Mouse (Mus musculus): Measurements from ENCODE around the gene Fbxo27. TPM values are rescaled to one million over a fixed set of nuclear protein-coding genes. Genes with fewer than 3 reads are reported as not detected.

Fbxo27 gene
- polyA plus RNA-seq, 2 experiments = 0.15 to 0.55 TPM

- H3K9me3 ChIP-seq (ENCODE audit: control insufficient read depth, low read length) = peaks cover 3% of the 10 kb centered on the region
- peaks cover 0 to 9% of the 10 kb centered on the region in 2 experiments; a peak in 3 of 4 replicates for H3K4me1 ChIP-seq (replicated peaks; ENCODE audit: control insufficient read depth in 2 of 2, insufficient read depth in 2 of 2, low read length in 1 of 2)
- peak overlapping the region; percentile 37 to 38 for H3K4me3 ChIP-seq (ENCODE audit: insufficient read depth in 1 of 2, low read depth in 2 of 2, low read length in 2 of 2)
- H3K36me3 ChIP-seq (replicated peaks; ENCODE audit: control insufficient read depth, insufficient read depth, low read depth) = no peaks in the 10 kb centered on the region
- peak; percentile 30; the same call in 1 of the 2 replicates for ATAC-seq (ENCODE audit: insufficient read depth)
- no peak overlapping the region for H3K27ac ChIP-seq
- H3K4me2 ChIP-seq (ENCODE audit: low read depth) = peak overlapping the region; percentile 64
- no peaks in the 10 kb centered on the region for H3K27me3 ChIP-seq (ENCODE audit: control insufficient read depth, insufficient read depth, low read length)
- WGBS (ENCODE audit: insufficient replicate concordance) = 13% methylated on average over 11 of the region's 11 CpGs
- DNase-seq (ENCODE audit: low read depth in 3 of 3, low spot score in 3 of 3) = no peak
- TF ChIP-seq EP300 (IDR thresholded peaks at IDR 0.05; ENCODE audit: low read depth) = no peak
- no peak for TF ChIP-seq CTCF (IDR thresholded peaks at IDR 0.05; ENCODE audit: low read depth)
- H3K9ac ChIP-seq (replicated peaks) = no peak overlapping the region; the same call in 1 of the 2 replicates
Observed at GRCm38 (mm10) chr7:28733211-28733610, 40.6 kb downstream of the Fbxo27 start.

GRCm38 (mm10) chr7:28735701-28736100, 43.1 kb downstream of the Fbxo27 start:
- Histone ChIP-seq H3K4me3 (ENCODE audit: insufficient read depth in 1 of 2, low read depth in 2 of 2, low read length in 2 of 2) (no peak overlapping the region), H3K4me1 (replicated peaks; ENCODE audit: control insufficient read depth in 2 of 2, insufficient read depth in 2 of 2, low read length in 1 of 2) (peaks cover 0 to 9% of the 10 kb centered on the region in 2 experiments; a peak in 3 of 4 replicates), H3K36me3 (replicated peaks; ENCODE audit: control insufficient read depth, insufficient read depth, low read depth) (peaks cover 3% of the 10 kb centered on the region; the same call in 1 of the 2 replicates), H3K27ac (no peak overlapping the region), H3K4me2 (ENCODE audit: low read depth) (no peak overlapping the region), H3K9ac (replicated peaks) (no peak overlapping the region), H3K27me3 (ENCODE audit: control insufficient read depth, insufficient read depth, low read length) (no peaks in the 10 kb centered on the region), H3K9me3 (ENCODE audit: control insufficient read depth, low read length) (peaks cover 3% of the 10 kb centered on the region)
- ATAC-seq (ENCODE audit: insufficient read depth) (no peak), DNase-seq (ENCODE audit: low read depth in 3 of 3, low spot score in 3 of 3) (no peak)
- TF ChIP-seq EP300 (IDR thresholded peaks at IDR 0.05; ENCODE audit: low read depth) = no peak
- no peak for TF ChIP-seq CTCF (IDR thresholded peaks at IDR 0.05; ENCODE audit: low read depth)
- WGBS (ENCODE audit: insufficient replicate concordance) = 71% methylated on average over 6 of the region's 6 CpGs

- no peaks in the 10 kb centered on the region for H3K27me3 ChIP-seq (ENCODE audit: control insufficient read depth, insufficient read depth, low read length)
- no peak overlapping the region for H3K9ac ChIP-seq (replicated peaks)
- no peak for TF ChIP-seq CTCF (IDR thresholded peaks at IDR 0.05; ENCODE audit: low read depth)
- TF ChIP-seq EP300 (IDR thresholded peaks at IDR 0.05; ENCODE audit: low read depth) = no peak
- ATAC-seq (ENCODE audit: insufficient read depth) (no peak), DNase-seq (ENCODE audit: low read depth in 3 of 3, low spot score in 3 of 3) (no peak)
- no peaks in the 10 kb centered on the region for H3K9me3 ChIP-seq (ENCODE audit: control insufficient read depth, low read length)
- peaks cover 6 to 13% of the 10 kb centered on the region in 2 experiments for H3K4me1 ChIP-seq (replicated peaks; ENCODE audit: control insufficient read depth in 2 of 2, insufficient read depth in 2 of 2, low read length in 1 of 2)
- H3K36me3 ChIP-seq (replicated peaks; ENCODE audit: control insufficient read depth, insufficient read depth, low read depth) = peaks cover 3% of the 10 kb centered on the region; the same call in 1 of the 2 replicates
- H3K27ac ChIP-seq = no peak overlapping the region
- 84% methylated on average over 21 of the region's 21 CpGs for WGBS (ENCODE audit: insufficient replicate concordance)
- no peak overlapping the region for H3K4me3 ChIP-seq (ENCODE audit: insufficient read depth in 1 of 2, low read depth in 2 of 2, low read length in 2 of 2)
- H3K4me2 ChIP-seq (ENCODE audit: low read depth) = no peak overlapping the region
Observed at GRCm38 (mm10) chr7:28739829-28740228, 47.2 kb downstream of the Fbxo27 start.

- ATAC-seq (ENCODE audit: insufficient read depth) (no peak), DNase-seq (ENCODE audit: low read depth in 3 of 3, low spot score in 3 of 3) (no peak)
- Histone ChIP-seq H3K4me3 (ENCODE audit: insufficient read depth in 1 of 2, low read depth in 2 of 2, low read length in 2 of 2) (peak overlapping the region; percentile 77 to 88), H3K9me3 (ENCODE audit: control insufficient read depth, low read length) (no peaks in the 10 kb centered on the region), H3K9ac (replicated peaks) (peak overlapping the region; percentile 94), H3K27me3 (ENCODE audit: control insufficient read depth, insufficient read depth, low read length) (no peaks in the 10 kb centered on the region), H3K4me2 (ENCODE audit: low read depth) (peak overlapping the region; percentile 93), H3K27ac (peak overlapping the region; percentile 59), H3K4me1 (replicated peaks; ENCODE audit: control insufficient read depth in 2 of 2, insufficient read depth in 2 of 2, low read length in 1 of 2) (peaks cover 6 to 13% of the 10 kb centered on the region in 2 experiments), H3K36me3 (replicated peaks; ENCODE audit: control insufficient read depth, insufficient read depth, low read depth) (peaks cover 3% of the 10 kb centered on the region)
- no peak for TF ChIP-seq EP300 (IDR thresholded peaks at IDR 0.05; ENCODE audit: low read depth)
- peak; percentile 21; the same call in 1 of the 2 replicates for TF ChIP-seq CTCF (IDR thresholded peaks at IDR 0.05; ENCODE audit: low read depth)
- 29% methylated on average over 9 of the region's 9 CpGs for WGBS (ENCODE audit: insufficient replicate concordance)
Observed at GRCm38 (mm10) chr7:28740949-28741348, 48.3 kb downstream of the Fbxo27 start.

GRCm38 (mm10) chr7:28741368-28741708, 48.7 kb downstream of the Fbxo27 start:
- peaks cover 6 to 13% of the 10 kb centered on the region in 2 experiments for H3K4me1 ChIP-seq (replicated peaks; ENCODE audit: control insufficient read depth in 2 of 2, insufficient read depth in 2 of 2, low read length in 1 of 2)
- TF ChIP-seq CTCF (IDR thresholded peaks at IDR 0.05; ENCODE audit: low read depth) = no peak
- no peak for TF ChIP-seq EP300 (IDR thresholded peaks at IDR 0.05; ENCODE audit: low read depth)
- peak overlapping the region; percentile 94 for H3K9ac ChIP-seq (replicated peaks)
- H3K36me3 ChIP-seq (replicated peaks; ENCODE audit: control insufficient read depth, insufficient read depth, low read depth) = peaks cover 3% of the 10 kb centered on the region
- ATAC-seq (ENCODE audit: insufficient read depth) = peak; percentile 22
- DNase-seq (ENCODE audit: low read depth in 3 of 3, low spot score in 3 of 3) = no peak
- H3K9me3 ChIP-seq (ENCODE audit: control insufficient read depth, low read length) = no peaks in the 10 kb centered on the region
- H3K27me3 ChIP-seq (ENCODE audit: control insufficient read depth, insufficient read depth, low read length) = no peaks in the 10 kb centered on the region
- H3K4me2 ChIP-seq (ENCODE audit: low read depth) = peak overlapping the region; percentile 93
- peak overlapping the region; percentile 59 for H3K27ac ChIP-seq
- WGBS (ENCODE audit: insufficient replicate concordance) = 2% methylated on average over 13 of the region's 13 CpGs
- H3K4me3 ChIP-seq (ENCODE audit: insufficient read depth in 1 of 2, low read depth in 2 of 2, low read length in 2 of 2) = peak overlapping the region; percentile 77 to 88

All from liver, embryonic 14.5 days (tissue).